11 mouse cellular contexts compared by ENCODE assay signal in genomic region chr2:167800648-167801245, GRCm38 (mm10).
A peak's percentile ranks its signal among the peaks of the same experiment; 100 is the strongest.
DNase-seq lines count a peak whose midpoint lies in the region; ATAC-seq and TF ChIP-seq lines count a peak whose summit lies in the region.
"Had no signal": no experiment of that assay in that cellular context is flagged by ENCODE, and none has a peak within 500 bp of the region (broad histone marks: within the 10 kb centered on the region; RNA-seq: fewer than 3 reads in every experiment).

No protein-coding gene starts in this region.

- peak; percentile 20; the same call in 1 of the 2 replicates for ATAC-seq in heart, embryonic 11.5 days (replicated peaks; ENCODE audit: insufficient number of reproducible peaks, low FRiP score, low TSS enrichment)
- ATAC-seq in lung, postnatal 0 days, result peak; percentile 65
- peak; percentile 47 for ATAC-seq in heart, embryonic 16.5 days (replicated peaks; ENCODE audit: extremely low read depth, insufficient read depth, low FRiP score)
- ATAC-seq in stomach, embryonic 15.5 days (ENCODE audit: insufficient read depth, low FRiP score, low read depth), result 0 out of 2 replicates have a peak, but pooled peaks have one; percentile 9
- no peak for ATAC-seq in frontal cortex, adult (ENCODE audit: low TSS enrichment)

- WGBS in heart, embryonic 11.5 days (ENCODE audit: insufficient replicate concordance), result 50% methylated on average over 11 of the region's 11 CpGs
- WGBS in lung, postnatal 0 days, result 49% methylated on average over 11 of the region's 11 CpGs
- 51% methylated on average over 11 of the region's 11 CpGs for WGBS in heart, embryonic 16.5 days
- WGBS in stomach, embryonic 15.5 days, result 54% methylated on average over 11 of the region's 11 CpGs

- TF ChIP-seq CTCF in lung, postnatal 0 days (IDR thresholded peaks at IDR 0.05), result no peak

- no peaks in the 10 kb centered on the region for H3K36me3 ChIP-seq in heart, embryonic 11.5 days (ENCODE audit: control insufficient read depth, insufficient read depth, low read length)
- no peaks in the 10 kb centered on the region for H3K36me3 ChIP-seq in lung, postnatal 0 days (ENCODE audit: insufficient read depth, low read length)
- no peaks in the 10 kb centered on the region for H3K36me3 ChIP-seq in heart, embryonic 16.5 days (ENCODE audit: control insufficient read depth, insufficient read depth)
- H3K36me3 ChIP-seq in stomach, embryonic 15.5 days, result no peaks in the 10 kb centered on the region
- H3K36me3 ChIP-seq: hindbrain, embryonic 13.5 days had no signal

- intact Hi-C loops in heart, postnatal 25 days (cut with DNase I), result no loop called here

- H3K27me3 ChIP-seq in heart, embryonic 11.5 days (ENCODE audit: control insufficient read depth, insufficient read depth, low read length), result no peaks in the 10 kb centered on the region
- H3K27me3 ChIP-seq in lung, postnatal 0 days (replicated peaks; ENCODE audit: insufficient read depth, low read length), result no peaks in the 10 kb centered on the region
- no peaks in the 10 kb centered on the region for H3K27me3 ChIP-seq in heart, embryonic 16.5 days (ENCODE audit: control insufficient read depth, insufficient read depth, low read length)
- no peaks in the 10 kb centered on the region for H3K27me3 ChIP-seq in stomach, embryonic 15.5 days (replicated peaks)
- H3K27me3 ChIP-seq: hindbrain, embryonic 13.5 days had no signal

- no peak for DNase-seq in heart, postnatal 25 days (ENCODE audit: low spot score)
- peak; percentile 84 for DNase-seq in lung, postnatal 0 days (ENCODE audit: low spot score)
- no peak for DNase-seq in lung, postnatal 25 days (ENCODE audit: low spot score)
- no peak for DNase-seq in urinary bladder, postnatal 10 days (ENCODE audit: low spot score)
- DNase-seq: cerebellum, adult 9-11 months; thymus, postnatal 36 days had no signal

- H3K9me3 ChIP-seq in heart, embryonic 11.5 days (replicated peaks; ENCODE audit: control insufficient read depth, low read length), result no peaks in the 10 kb centered on the region
- H3K9me3 ChIP-seq in lung, postnatal 0 days (ENCODE audit: low read length), result no peaks in the 10 kb centered on the region
- no peaks in the 10 kb centered on the region for H3K9me3 ChIP-seq in heart, embryonic 16.5 days (replicated peaks; ENCODE audit: control insufficient read depth, low read length)
- H3K9me3 ChIP-seq in stomach, embryonic 15.5 days, result no peaks in the 10 kb centered on the region
- H3K9me3 ChIP-seq: hindbrain, embryonic 13.5 days had no signal

- TF ChIP-seq EP300 in lung, postnatal 0 days (IDR thresholded peaks at IDR 0.05), result peak; percentile 74

- peak overlapping the region; percentile 94 for H3K27ac ChIP-seq in heart, embryonic 11.5 days (ENCODE audit: low read depth, low read length)
- peak overlapping the region; percentile 70 for H3K27ac ChIP-seq in lung, postnatal 0 days (ENCODE audit: low read length)
- peak overlapping the region; percentile 84 for H3K27ac ChIP-seq in heart, embryonic 16.5 days (ENCODE audit: low read length)
- peak overlapping the region; percentile 59; the same call in 1 of the 2 replicates for H3K27ac ChIP-seq in stomach, embryonic 15.5 days
- H3K27ac ChIP-seq: hindbrain, embryonic 13.5 days had no signal

- H3K4me2 ChIP-seq in heart, embryonic 11.5 days, result no peak overlapping the region
- no peak overlapping the region for H3K4me2 ChIP-seq in lung, postnatal 0 days (replicated peaks; ENCODE audit: low read depth, low read length)
- H3K4me2 ChIP-seq in heart, embryonic 16.5 days (ENCODE audit: low read depth, low read length), result no peak overlapping the region
- no peak overlapping the region for H3K4me2 ChIP-seq in stomach, embryonic 15.5 days
- H3K4me2 ChIP-seq: hindbrain, embryonic 13.5 days had no signal

- no peak overlapping the region for H3K4me3 ChIP-seq in heart, embryonic 11.5 days (ENCODE audit: low read depth, low read length)
- no peak overlapping the region for H3K4me3 ChIP-seq in lung, postnatal 0 days (ENCODE audit: low read depth, low read length)
- no peak overlapping the region for H3K4me3 ChIP-seq in heart, embryonic 16.5 days (ENCODE audit: low read length)
- H3K4me3 ChIP-seq in stomach, embryonic 15.5 days (replicated peaks), result no peak overlapping the region
- H3K4me3 ChIP-seq: hindbrain, embryonic 13.5 days had no signal

- H3K4me1 ChIP-seq in heart, embryonic 11.5 days (ENCODE audit: control insufficient read depth, insufficient read depth, low read length), result peaks cover 14% of the 10 kb centered on the region
- peaks cover 11% of the 10 kb centered on the region; the same call in 1 of the 2 replicates for H3K4me1 ChIP-seq in lung, postnatal 0 days (ENCODE audit: insufficient read depth, low read depth, low read length)
- peaks cover 17% of the 10 kb centered on the region for H3K4me1 ChIP-seq in heart, embryonic 16.5 days (ENCODE audit: control insufficient read depth, insufficient read depth, low read length)
- H3K4me1 ChIP-seq in stomach, embryonic 15.5 days, result peaks cover 25% of the 10 kb centered on the region
- H3K4me1 ChIP-seq: hindbrain, embryonic 13.5 days had no signal

- H3K9ac ChIP-seq in heart, embryonic 11.5 days (ENCODE audit: low read depth, low read length), result peak overlapping the region; percentile 17; the same call in 1 of the 2 replicates
- no peak overlapping the region for H3K9ac ChIP-seq in lung, postnatal 0 days (replicated peaks; ENCODE audit: low read depth)
- 0 out of 2 replicates have a peak overlapping the region, but pooled peaks have one; percentile 13 for H3K9ac ChIP-seq in heart, embryonic 16.5 days (ENCODE audit: low read length)
- no peak overlapping the region for H3K9ac ChIP-seq in stomach, embryonic 15.5 days
- H3K9ac ChIP-seq: hindbrain, embryonic 13.5 days had no signal

Comparison
In these comparisons a context has a peak if more than half of its experiments do, and no peak if none do; other contexts are left out.
1. H3K9ac ChIP-seq: peak in heart, embryonic 11.5 days (single experiment) and heart, embryonic 16.5 days (single experiment); none in lung, postnatal 0 days (single experiment) and stomach, embryonic 15.5 days (single experiment).
2. Peak in every context shown above with its lines, with median percentiles within 50 percentile points of each other: H3K27ac ChIP-seq.